Mouse (Mus musculus): ENCODE measurements around the gene Ppid.
"Not testable (repeated sequence)": the region's sequence is repeated elsewhere in the genome, so short reads cannot be mapped to it uniquely, and the experiment has no call there.

Gene Ppid

GRCm38 (mm10) chr3:79569351-79569681 is 21.8 kb upstream of the Ppid start:
- DNase-seq (ENCODE audit: low read depth in 1 of 2, low spot score in 2 of 2): no peak

- no peak for DNase-seq (ENCODE audit: low read depth in 1 of 2, low spot score in 2 of 2)
Measured at GRCm38 (mm10) chr3:79572399-79572798, 18.7 kb upstream of the Ppid start.

GRCm38 (mm10) chr3:79573376-79573775 is 17.8 kb upstream of the Ppid start:
- DNase-seq (ENCODE audit: low read depth in 1 of 2, low spot score in 2 of 2): not testable (repeated sequence)

- DNase-seq (ENCODE audit: low read depth in 1 of 2, low spot score in 2 of 2): no peak
Measured at GRCm38 (mm10) chr3:79574336-79574735, 16.8 kb upstream of the Ppid start.

GRCm38 (mm10) chr3:79575576-79576467 is 15.3 kb upstream of the Ppid start:
- no peak for DNase-seq (ENCODE audit: low read depth in 1 of 2, low spot score in 2 of 2)

GRCm38 (mm10) chr3:79576468-79576816 is 14.7 kb upstream of the Ppid start:
- no peak for DNase-seq (ENCODE audit: low read depth in 1 of 2, low spot score in 2 of 2)

GRCm38 (mm10) chr3:79576865-79577264 is 14.3 kb upstream of the Ppid start:
- no peak for DNase-seq (ENCODE audit: low read depth in 1 of 2, low spot score in 2 of 2)

GRCm38 (mm10) chr3:79577606-79578005 is 13.5 kb upstream of the Ppid start:
- DNase-seq (ENCODE audit: low read depth in 1 of 2, low spot score in 2 of 2): no peak

GRCm38 (mm10) chr3:79578164-79578563 is 13.0 kb upstream of the Ppid start:
- no peak for DNase-seq (ENCODE audit: low read depth in 1 of 2, low spot score in 2 of 2)

- DNase-seq (ENCODE audit: low read depth in 1 of 2, low spot score in 2 of 2): no peak
Measured at GRCm38 (mm10) chr3:79579891-79580575, 11.1 kb upstream of the Ppid start.

- peak; percentile 61 to 77 for DNase-seq (ENCODE audit: low read depth in 1 of 2, low spot score in 2 of 2)
Measured at GRCm38 (mm10) chr3:79586804-79587203, 4.3 kb upstream of the Ppid start.

- no peak for DNase-seq (ENCODE audit: low read depth in 1 of 2, low spot score in 2 of 2)
Measured at GRCm38 (mm10) chr3:79589671-79590070, 1.5 kb upstream of the Ppid start.

GRCm38 (mm10) chr3:79591793-79592471 is 790 bp downstream of the Ppid start:
- DNase-seq (ENCODE audit: low read depth in 1 of 2, low spot score in 2 of 2): no peak

GRCm38 (mm10) chr3:79595468-79595867 is 4.3 kb downstream of the Ppid start:
- no peak for DNase-seq (ENCODE audit: low read depth in 1 of 2, low spot score in 2 of 2)

- no peak for DNase-seq (ENCODE audit: low read depth in 1 of 2, low spot score in 2 of 2)
Measured at GRCm38 (mm10) chr3:79609886-79610285, 18.7 kb downstream of the Ppid start.

GRCm38 (mm10) chr3:79627484-79628181 is 36.5 kb downstream of the Ppid start:
- DNase-seq (ENCODE audit: low read depth in 1 of 2, low spot score in 2 of 2): no peak

GRCm38 (mm10) chr3:79628182-79628560 is 37.0 kb downstream of the Ppid start:
- DNase-seq (ENCODE audit: low read depth in 1 of 2, low spot score in 2 of 2): peak in 1 of 2 experiments; percentile 0

- peak; percentile 87 to 96 for DNase-seq (ENCODE audit: low read depth in 1 of 2, low spot score in 2 of 2)
Measured at GRCm38 (mm10) chr3:79628561-79629415, 37.6 kb downstream of the Ppid start, which contains the start of gene 4930579G24Rik. 4930579G24Rik (plus strand) TSS chr3:79629079.

- DNase-seq (ENCODE audit: low read depth in 1 of 2, low spot score in 2 of 2): peak in 1 of 2 experiments; percentile 10
Measured at GRCm38 (mm10) chr3:79629416-79629730, 38.2 kb downstream of the Ppid start, which contains the start of gene Etfdh. Etfdh (minus strand) TSS chr3:79629500.

- DNase-seq (ENCODE audit: low read depth in 1 of 2, low spot score in 2 of 2): no peak
Measured at GRCm38 (mm10) chr3:79652129-79652528, 61.0 kb downstream of the Ppid start.
